Mouse (Mus musculus) liver, embryonic 12.5 days (tissue): ENCODE measurements at regions not wholly inside any gene's neighbourhood (a gene's known extent, or its start where the extent isn't known, plus 50 kb on each side); places are given as distances from the start of the nearest gene placed in this dataset.

Experiments used
- ATAC-seq: fragments of 200-750 bp; cut with Nextera tagmentation; 2 replicates; pipeline ENCODE4 v1.8.0; 2017; ENCODE audit warnings: moderate number of reproducible peaks, mild to moderate bottlenecking, moderate library complexity
- H3K27ac ChIP-seq: fragments of 300-500 bp; sonication (generic); 2 replicates; pipeline ENCODE4 v1.5.1; 2016; ENCODE audit warnings: mild to moderate bottlenecking
- H3K27me3 ChIP-seq: fragments of 300-500 bp; sonication (generic); replicated peaks from 2 replicates; pipeline ENCODE4 v1.6.1; 2016; ENCODE audit warnings: mild to moderate bottlenecking, moderate library complexity
- H3K36me3 ChIP-seq: fragments of 300-500 bp; sonication (generic); 2 replicates; pipeline ENCODE4 v1.6.1; 2016; ENCODE audit warnings: mild to moderate bottlenecking, moderate library complexity
- H3K4me1 ChIP-seq: fragments of 300-500 bp; sonication (generic); 2 replicates; pipeline ENCODE4 v1.6.1; 2016
- H3K4me2 ChIP-seq: fragments of 300-500 bp; sonication (generic); 2 replicates; pipeline ENCODE4 v1.6.1; 2016; ENCODE audit warnings: mild to moderate bottlenecking, moderate library complexity
- H3K4me3 ChIP-seq: fragments of 300-500 bp; sonication (generic); 2 replicates; pipeline ENCODE4 v1.5.1; 2016; ENCODE audit warnings: mild to moderate bottlenecking, moderate library complexity
- H3K9ac ChIP-seq: fragments of 300-500 bp; sonication (generic); 2 replicates; pipeline ENCODE4 v1.6.1; 2016; ENCODE audit warnings: mild to moderate bottlenecking, moderate library complexity
- H3K9me3 ChIP-seq: fragments of 300-500 bp; sonication (generic); replicated peaks from 2 replicates; pipeline ENCODE4 v1.6.1; 2016; ENCODE audit warnings: mild to moderate bottlenecking, moderate library complexity
- WGBS: fragments of 180-500 bp; shearing (Covaris S2); methylation state at CpG from one replicate; pipeline ENCODE4 v1.1.7; 2016; ENCODE audit not compliant: insufficient replicate concordance; 5-methylcytosine and 5-hydroxymethylcytosine counted together

GRCm38 (mm10) chr13:53996867-53997266, 58.6 kb downstream of the Drd1 start:
- Histone ChIP-seq H3K36me3 (no peaks in the 10 kb centered on the region), H3K4me1 (no peaks in the 10 kb centered on the region), H3K27me3 (no peaks in the 10 kb centered on the region), H3K9ac (no peak overlapping the region), H3K27ac (no peak overlapping the region), H3K4me2 (no peak overlapping the region), H3K9me3 (no peaks in the 10 kb centered on the region), H3K4me3 (no peak overlapping the region)
- no peak for ATAC-seq
- WGBS: 58% methylated on average over 1 of the region's 1 CpGs

GRCm38 (mm10) chr13:53992863-53993451, 62.5 kb downstream of the Drd1 start:
- Histone ChIP-seq H3K4me2 (no peak overlapping the region), H3K27me3 (no peaks in the 10 kb centered on the region), H3K9me3 (no peaks in the 10 kb centered on the region), H3K9ac (no peak overlapping the region), H3K36me3 (no peaks in the 10 kb centered on the region), H3K4me1 (no peaks in the 10 kb centered on the region), H3K27ac (no peak overlapping the region), H3K4me3 (no peak overlapping the region)
- ATAC-seq: no peak
- 55% methylated on average over 7 of the region's 7 CpGs for WGBS

GRCm38 (mm10) chr13:53979226-53979625, 76.3 kb downstream of the Drd1 start:
- Histone ChIP-seq H3K4me2 (no peak overlapping the region), H3K4me3 (no peak overlapping the region), H3K27me3 (no peaks in the 10 kb centered on the region), H3K36me3 (no peaks in the 10 kb centered on the region), H3K27ac (no peak overlapping the region), H3K4me1 (no peaks in the 10 kb centered on the region), H3K9ac (no peak overlapping the region), H3K9me3 (no peaks in the 10 kb centered on the region)
- 12% methylated on average over 2 of the region's 2 CpGs for WGBS
- ATAC-seq: no peak

GRCm38 (mm10) chr13:53969421-53969820, 86.1 kb downstream of the Drd1 start:
- 55% methylated on average over 2 of the region's 2 CpGs for WGBS
- Histone ChIP-seq H3K36me3 (no peaks in the 10 kb centered on the region), H3K9ac (no peak overlapping the region), H3K27me3 (no peaks in the 10 kb centered on the region), H3K27ac (no peak overlapping the region), H3K9me3 (peaks cover 8% of the 10 kb centered on the region; the same call in 1 of the 2 replicates), H3K4me1 (no peaks in the 10 kb centered on the region), H3K4me2 (no peak overlapping the region), H3K4me3 (no peak overlapping the region)
- ATAC-seq: no peak

- no peak for ATAC-seq
- H3K4me2 ChIP-seq: no peak overlapping the region
- H3K9ac ChIP-seq: no peak overlapping the region
- H3K4me1 ChIP-seq: no peaks in the 10 kb centered on the region
- no peak overlapping the region for H3K4me3 ChIP-seq
- H3K36me3 ChIP-seq: no peaks in the 10 kb centered on the region
- 75% methylated on average over 15 of the region's 15 CpGs for WGBS
- H3K9me3 ChIP-seq: 0 out of 2 replicates have a peak, but pooled peaks cover 4% of the 10 kb centered on the region
- no peak overlapping the region for H3K27ac ChIP-seq
- H3K27me3 ChIP-seq: no peaks in the 10 kb centered on the region
Measured at GRCm38 (mm10) chr13:53956167-53956566, 99.3 kb downstream of the Drd1 start.

DNA sequence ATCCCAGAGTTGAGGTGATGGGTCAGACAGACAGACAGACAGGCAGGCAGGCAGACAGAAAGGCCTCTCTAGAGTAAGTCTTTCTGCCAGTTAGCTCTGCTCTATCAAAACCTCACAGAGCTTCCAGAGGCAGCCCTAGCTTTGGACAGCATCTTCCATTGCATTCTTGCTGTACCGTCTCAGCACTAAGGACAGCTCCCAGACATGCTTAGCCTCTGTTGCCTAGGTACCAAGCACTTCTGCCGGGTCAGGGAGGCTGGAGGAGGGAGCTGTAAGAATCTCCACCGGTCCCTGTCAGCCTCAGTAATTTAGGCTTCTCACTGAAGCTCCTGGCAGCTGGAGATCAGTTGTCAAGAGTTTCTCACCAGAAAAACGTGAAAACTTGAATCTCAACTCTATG, 107.4 kb downstream of the Drd1 start:
- WGBS: 2% methylated on average over 4 of the region's 4 CpGs
- Histone ChIP-seq H3K4me2 (no peak overlapping the region), H3K27ac (no peak overlapping the region), H3K4me1 (no peaks in the 10 kb centered on the region), H3K36me3 (no peaks in the 10 kb centered on the region), H3K27me3 (no peaks in the 10 kb centered on the region), H3K9me3 (0 out of 2 replicates have a peak, but pooled peaks cover 4% of the 10 kb centered on the region), H3K9ac (no peak overlapping the region), H3K4me3 (no peak overlapping the region)
- no peak for ATAC-seq

DNA sequence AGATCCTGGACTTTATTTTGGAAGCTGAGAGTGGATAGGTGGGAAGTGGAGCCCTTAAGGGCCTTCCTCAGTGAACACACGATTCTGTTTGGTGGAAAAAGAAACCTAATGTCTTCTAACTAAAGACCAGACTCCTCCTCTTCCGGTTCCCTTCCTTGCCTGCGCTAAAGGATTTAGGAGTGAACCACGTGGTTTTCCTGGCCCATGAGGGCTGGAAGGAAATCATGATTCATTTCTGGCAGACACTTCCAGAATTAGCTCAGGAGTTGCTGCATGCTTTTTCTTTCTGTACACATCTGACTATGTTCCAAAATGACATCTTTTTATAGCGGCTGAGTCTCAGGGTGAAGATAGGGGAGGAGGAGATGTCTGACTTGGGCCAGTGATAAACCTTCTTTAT, 109.8 kb downstream of the Drd1 start:
- WGBS: 50% methylated on average over 5 of the region's 5 CpGs
- no peak for ATAC-seq
- H3K9me3 ChIP-seq: no peaks in the 10 kb centered on the region

DNA sequence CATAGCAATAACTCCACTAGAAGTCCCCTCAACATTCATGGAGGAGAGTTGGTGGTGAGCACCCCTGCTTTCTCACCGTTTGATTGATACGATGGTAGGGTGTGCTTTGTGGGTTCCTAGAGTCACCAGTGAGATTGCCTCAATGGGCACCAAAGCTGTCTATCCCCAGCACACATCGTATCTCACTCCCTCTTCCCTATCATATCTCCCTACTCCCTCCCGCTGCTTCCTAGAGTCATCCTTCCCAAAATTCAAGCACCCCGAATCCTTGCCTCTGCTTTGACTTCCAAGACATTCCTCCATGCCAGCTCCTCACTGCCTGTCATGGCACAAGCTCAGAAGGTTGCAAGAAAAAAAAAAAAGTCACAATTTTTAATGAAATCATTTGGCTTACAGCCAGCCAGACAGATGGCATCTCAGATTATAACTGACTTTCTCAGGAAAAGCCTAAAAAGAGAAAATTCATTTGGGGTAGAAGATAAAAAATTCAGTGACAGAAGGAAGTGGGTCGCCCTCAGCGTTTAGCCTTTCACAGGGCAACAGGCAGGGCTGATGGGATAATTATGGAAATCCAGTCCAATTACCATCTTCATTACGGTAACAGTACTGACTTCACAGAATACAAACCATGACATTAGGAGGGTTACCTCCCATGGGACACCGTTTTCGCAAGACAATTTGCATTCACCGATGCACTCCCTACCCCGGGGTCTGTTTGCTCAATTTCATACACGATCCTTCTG, 114.3 kb downstream of the Drd1 start:
- Histone ChIP-seq H3K4me3 (no peak overlapping the region), H3K9me3 (no peaks in the 10 kb centered on the region), H3K27me3 (no peaks in the 10 kb centered on the region), H3K4me2 (no peak overlapping the region), H3K4me1 (no peaks in the 10 kb centered on the region), H3K9ac (no peak overlapping the region), H3K27ac (no peak overlapping the region), H3K36me3 (no peaks in the 10 kb centered on the region)
- ATAC-seq: no peak
- WGBS: 76% methylated on average over 13 of the region's 13 CpGs

More for the DNA sequence above, 109.8 kb downstream of the Drd1 start:
- no peak overlapping the region for H3K27ac ChIP-seq
- no peaks in the 10 kb centered on the region for H3K36me3 ChIP-seq
- H3K4me3 ChIP-seq: no peak overlapping the region
- H3K27me3 ChIP-seq: no peaks in the 10 kb centered on the region
- H3K9ac ChIP-seq: no peak overlapping the region
- H3K4me2 ChIP-seq: no peak overlapping the region
- H3K4me1 ChIP-seq: no peaks in the 10 kb centered on the region

- Histone ChIP-seq H3K27me3 (no peaks in the 10 kb centered on the region), H3K4me3 (no peak overlapping the region), H3K9me3 (no peaks in the 10 kb centered on the region), H3K27ac (no peak overlapping the region), H3K4me2 (no peak overlapping the region), H3K36me3 (no peaks in the 10 kb centered on the region), H3K9ac (no peak overlapping the region), H3K4me1 (no peaks in the 10 kb centered on the region)
- no peak for ATAC-seq
- WGBS: 78% methylated on average over 14 of the region's 14 CpGs
Measured at GRCm38 (mm10) chr13:53935174-53935699, 120.3 kb downstream of the Drd1 start.

GRCm38 (mm10) chr13:53934457-53934856, 121.0 kb downstream of the Drd1 start:
- Histone ChIP-seq H3K9ac (no peak overlapping the region), H3K4me2 (no peak overlapping the region), H3K36me3 (no peaks in the 10 kb centered on the region), H3K9me3 (no peaks in the 10 kb centered on the region), H3K4me1 (no peaks in the 10 kb centered on the region), H3K4me3 (no peak overlapping the region), H3K27me3 (no peaks in the 10 kb centered on the region), H3K27ac (no peak overlapping the region)
- ATAC-seq: no peak
- 63% methylated on average over 6 of the region's 6 CpGs for WGBS

- no peak overlapping the region for H3K4me3 ChIP-seq
- H3K4me1 ChIP-seq: no peaks in the 10 kb centered on the region
- no peaks in the 10 kb centered on the region for H3K27me3 ChIP-seq
- H3K9me3 ChIP-seq: no peaks in the 10 kb centered on the region
- no peaks in the 10 kb centered on the region for H3K36me3 ChIP-seq
- no peak overlapping the region for H3K9ac ChIP-seq
- no peak overlapping the region for H3K4me2 ChIP-seq
- H3K27ac ChIP-seq: no peak overlapping the region
- WGBS: 49% methylated on average over 4 of the region's 4 CpGs
- peak; percentile 76 for ATAC-seq
Measured at GRCm38 (mm10) chr13:53926128-53926527, 129.4 kb downstream of the Drd1 start.

- no peaks in the 10 kb centered on the region for H3K9me3 ChIP-seq
- no peak for ATAC-seq
- WGBS: 47% methylated on average over 4 of the region's 4 CpGs
- H3K4me2 ChIP-seq: no peak overlapping the region
- no peak overlapping the region for H3K9ac ChIP-seq
- H3K4me3 ChIP-seq: no peak overlapping the region
- H3K27me3 ChIP-seq: no peaks in the 10 kb centered on the region
- H3K4me1 ChIP-seq: peaks cover 10% of the 10 kb centered on the region; the same call in 1 of the 2 replicates
- no peaks in the 10 kb centered on the region for H3K36me3 ChIP-seq
- no peak overlapping the region for H3K27ac ChIP-seq
Measured at GRCm38 (mm10) chr13:53924433-53924832, 131.1 kb downstream of the Drd1 start.
